Comparison of ENCODE assay signal across 8 mouse cellular contexts in the genomic region with DNA sequence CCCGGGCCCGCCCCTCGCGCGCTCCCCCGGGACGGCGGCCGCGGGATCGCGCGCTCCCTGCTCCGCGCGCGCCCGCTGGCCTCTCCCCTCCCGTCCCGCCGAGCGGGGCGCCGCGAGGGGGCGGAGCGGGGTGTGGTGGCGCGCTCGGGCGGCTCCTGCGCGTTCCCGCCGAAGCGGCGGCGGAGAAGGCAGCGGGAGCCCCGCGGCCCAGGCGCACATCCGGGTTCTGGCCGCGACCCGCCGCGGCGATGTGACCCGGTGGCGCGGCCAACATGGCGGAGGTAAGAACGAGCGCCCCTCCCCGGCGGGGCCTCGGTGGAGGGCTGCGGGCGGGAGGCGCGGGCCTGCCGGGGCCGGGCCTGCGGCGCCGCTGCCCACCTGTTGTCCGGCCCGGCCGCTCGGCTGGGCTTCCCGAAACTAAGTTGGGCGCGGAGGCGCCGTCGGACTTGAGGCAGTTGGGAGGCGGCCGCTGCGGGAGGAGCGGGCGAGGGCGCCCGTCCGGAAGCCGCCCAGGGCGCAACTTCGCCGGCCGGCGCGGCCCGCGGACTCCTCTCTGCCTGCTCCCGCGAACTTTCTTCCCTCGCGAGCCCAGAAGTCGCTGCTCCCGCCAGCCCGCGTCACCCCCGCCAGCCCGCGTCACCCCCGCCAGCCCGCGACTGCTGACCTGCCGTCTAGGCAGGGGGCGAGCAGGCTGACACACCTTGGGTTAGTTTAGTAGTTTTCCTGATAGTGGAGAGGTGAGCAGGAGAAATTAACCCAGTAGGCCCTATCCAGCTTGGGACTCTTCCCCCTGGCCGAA. TPM values are rescaled to one million over a fixed set of nuclear protein-coding genes. Genes with fewer than 3 reads are reported as not detected.
DNase-seq lines count a peak whose midpoint lies in the region; ATAC-seq and TF ChIP-seq lines count a peak whose summit lies in the region.

No protein-coding gene starts in this region.

- peak overlapping the region; percentile 77 for H3K27ac ChIP-seq in forebrain, embryonic 14.5 days (ENCODE audit: low read depth, low read length)
- H3K27ac ChIP-seq in liver, embryonic 15.5 days (replicated peaks): peak overlapping the region; percentile 99
- H3K27ac ChIP-seq in neural tube, embryonic 11.5 days (ENCODE audit: low read depth, low read length): peak overlapping the region; percentile 91
- H3K27ac ChIP-seq in stomach, embryonic 15.5 days: peak overlapping the region; percentile 99

- no peaks in the 10 kb centered on the region for H3K9me3 ChIP-seq in E14TG2a.4 (ENCODE audit: low read length)
- H3K9me3 ChIP-seq in forebrain, embryonic 14.5 days (replicated peaks; ENCODE audit: control insufficient read depth, low read length): no peaks in the 10 kb centered on the region
- H3K9me3 ChIP-seq in liver, embryonic 15.5 days (replicated peaks): no peaks in the 10 kb centered on the region
- no peaks in the 10 kb centered on the region for H3K9me3 ChIP-seq in neural tube, embryonic 11.5 days (ENCODE audit: control insufficient read depth, low read length)
- H3K9me3 ChIP-seq in stomach, embryonic 15.5 days: no peaks in the 10 kb centered on the region

- peak; percentile 72 for DNase-seq in cerebellum, adult 11 months
- peak; percentile 81 for DNase-seq in forebrain, embryonic 14.5 days (ENCODE audit: low spot score)
- peak; percentile 86 to 90 for DNase-seq in heart, postnatal 10 days
- DNase-seq in kidney, postnatal 4 days: peak; percentile 83 to 90
- DNase-seq in neural tube, embryonic 11.5 days (ENCODE audit: low spot score): peak; percentile 89

- H3K4me2 ChIP-seq in forebrain, embryonic 14.5 days (ENCODE audit: low read length): peak overlapping the region; percentile 89
- peak overlapping the region; percentile 79 for H3K4me2 ChIP-seq in liver, embryonic 15.5 days
- peak overlapping the region; percentile 59 for H3K4me2 ChIP-seq in neural tube, embryonic 11.5 days (ENCODE audit: low read depth)
- H3K4me2 ChIP-seq in stomach, embryonic 15.5 days: peak overlapping the region; percentile 63

- no peaks in the 10 kb centered on the region for H3K27me3 ChIP-seq in E14TG2a.4 (ENCODE audit: insufficient read depth, low read length)
- H3K27me3 ChIP-seq in forebrain, embryonic 14.5 days (replicated peaks; ENCODE audit: control insufficient read depth, insufficient read depth, low read length): no peaks in the 10 kb centered on the region
- H3K27me3 ChIP-seq in liver, embryonic 15.5 days: no peaks in the 10 kb centered on the region
- no peaks in the 10 kb centered on the region for H3K27me3 ChIP-seq in neural tube, embryonic 11.5 days (ENCODE audit: control insufficient read depth, insufficient read depth, low read length)
- no peaks in the 10 kb centered on the region for H3K27me3 ChIP-seq in stomach, embryonic 15.5 days (replicated peaks)

- peaks cover 17% of the 10 kb centered on the region for H3K36me3 ChIP-seq in E14TG2a.4 (ENCODE audit: insufficient read depth, low read length)
- H3K36me3 ChIP-seq in forebrain, embryonic 14.5 days (ENCODE audit: control insufficient read depth, insufficient read depth, low read length): 0 out of 2 replicates have a peak, but pooled peaks cover 4% of the 10 kb centered on the region
- H3K36me3 ChIP-seq in liver, embryonic 15.5 days (replicated peaks): peaks cover 8% of the 10 kb centered on the region
- peaks cover 2% of the 10 kb centered on the region; the same call in 1 of the 2 replicates for H3K36me3 ChIP-seq in neural tube, embryonic 11.5 days (ENCODE audit: control insufficient read depth, insufficient read depth, low read length)
- 0 out of 2 replicates have a peak, but pooled peaks cover 3% of the 10 kb centered on the region for H3K36me3 ChIP-seq in stomach, embryonic 15.5 days

- under 1% methylated on average over 93 of the region's 111 CpGs for WGBS in forebrain, embryonic 14.5 days
- WGBS in liver, embryonic 15.5 days (ENCODE audit: insufficient replicate concordance): under 1% methylated on average over 81 of the region's 111 CpGs
- 0% methylated on average over 87 of the region's 111 CpGs for WGBS in neural tube, embryonic 11.5 days
- under 1% methylated on average over 84 of the region's 111 CpGs for WGBS in stomach, embryonic 15.5 days

- peaks cover 38% of the 10 kb centered on the region for H3K4me1 ChIP-seq in E14TG2a.4 (replicated peaks; ENCODE audit: low read depth, low read length)
- H3K4me1 ChIP-seq in forebrain, embryonic 14.5 days (ENCODE audit: control insufficient read depth, insufficient read depth, low read length): peaks cover 15% of the 10 kb centered on the region
- peaks cover 42% of the 10 kb centered on the region for H3K4me1 ChIP-seq in liver, embryonic 15.5 days (replicated peaks)
- peaks cover 5% of the 10 kb centered on the region; the same call in 1 of the 2 replicates for H3K4me1 ChIP-seq in neural tube, embryonic 11.5 days (ENCODE audit: control insufficient read depth, insufficient read depth, low read length)
- H3K4me1 ChIP-seq in stomach, embryonic 15.5 days: peaks cover 19% of the 10 kb centered on the region

- ATAC-seq in forebrain, embryonic 14.5 days: peak; percentile 52
- peak; percentile 66 for ATAC-seq in liver, embryonic 15.5 days (ENCODE audit: insufficient read depth)
- peak; percentile 60 for ATAC-seq in neural tube, embryonic 11.5 days (ENCODE audit: insufficient read depth, low FRiP score, low TSS enrichment)
- ATAC-seq in stomach, embryonic 15.5 days (ENCODE audit: insufficient read depth, low FRiP score, low read depth): peak; percentile 68

- intact Hi-C loops in heart, postnatal 10 days (cut with DNase I): loop anchor here (2.0 to 10.0 kb wide), 4 partner anchors 27 to 1767 kb away; partner anchors contain the start of gene Leprot

- TF ChIP-seq CTCF in E14TG2a.4 (conservative IDR thresholded peaks at IDR 0.05; ENCODE audit: low read length): no peak

- H3K4me3 ChIP-seq in E14TG2a.4 (replicated peaks; ENCODE audit: low read length): peak overlapping the region; percentile 87
- H3K4me3 ChIP-seq in forebrain, embryonic 14.5 days (ENCODE audit: low read depth, low read length): peak overlapping the region; percentile 84
- peak overlapping the region; percentile 100 for H3K4me3 ChIP-seq in liver, embryonic 15.5 days (replicated peaks)
- peak overlapping the region; percentile 86 for H3K4me3 ChIP-seq in neural tube, embryonic 11.5 days (ENCODE audit: low read depth, low read length)
- peak overlapping the region; percentile 90 for H3K4me3 ChIP-seq in stomach, embryonic 15.5 days (replicated peaks)

- peak overlapping the region; percentile 84 for H3K9ac ChIP-seq in forebrain, embryonic 14.5 days (ENCODE audit: low read length)
- H3K9ac ChIP-seq in liver, embryonic 15.5 days: peak overlapping the region; percentile 100
- peak overlapping the region; percentile 92 for H3K9ac ChIP-seq in neural tube, embryonic 11.5 days (ENCODE audit: low read length)
- peak overlapping the region; percentile 96 for H3K9ac ChIP-seq in stomach, embryonic 15.5 days

RNA-seq across cellular contexts. Expression of gene Wdr78, which starts 5.1 kb away (rescaled TPM):
- 3.4 and 5.3 TPM in 2 replicates for polyA plus RNA-seq in forebrain, embryonic 14.5 days (2014; fragmentation: Nextera tagmentation; extraction: Ambion mirVana)
- 1 to 10 TPM; 1.1 to 1.4 TPM for total RNA-seq in heart, postnatal 10 days (2021)
- 0.31 and 0.45 TPM in 2 replicates for polyA plus RNA-seq in liver, embryonic 15.5 days (2015; fragmentation: Nextera tagmentation; extraction: Ambion mirVana)
- polyA plus RNA-seq in neural tube, embryonic 11.5 days (2014; fragmentation: Nextera tagmentation; extraction: Ambion mirVana): 5.7 and 5.8 TPM in 2 replicates
- polyA plus RNA-seq in stomach, embryonic 15.5 days (2015; fragmentation: Nextera tagmentation; extraction: Ambion mirVana): 2.1 and 2.3 TPM in 2 replicates

RNA-seq across cellular contexts. Expression of gene Mier1, which starts 5.2 kb away (rescaled TPM):
- 22.5 and 27.1 TPM in 2 replicates for polyA plus RNA-seq in forebrain, embryonic 14.5 days (2014; fragmentation: Nextera tagmentation; extraction: Ambion mirVana)
- 10 to 100 TPM; 34.6 to 37.3 TPM for total RNA-seq in heart, postnatal 10 days (2021)
- polyA plus RNA-seq in liver, embryonic 15.5 days (2015; fragmentation: Nextera tagmentation; extraction: Ambion mirVana): 23.9 and 26.6 TPM in 2 replicates
- 29.6 and 34.5 TPM in 2 replicates for polyA plus RNA-seq in neural tube, embryonic 11.5 days (2014; fragmentation: Nextera tagmentation; extraction: Ambion mirVana)
- 44.7 and 49.3 TPM in 2 replicates for polyA plus RNA-seq in stomach, embryonic 15.5 days (2015; fragmentation: Nextera tagmentation; extraction: Ambion mirVana)

Comparison
In these comparisons a context has a peak if more than half of its experiments do, and no peak if none do; other contexts are left out.
1. Peak in every context shown above with its lines: DNase-seq, ATAC-seq, H3K4me3 ChIP-seq and H3K27ac ChIP-seq.